Mouse (Mus musculus): Measurements from ENCODE around the gene Asic3. TPM values are rescaled to one million over a fixed set of nuclear protein-coding genes. Genes with fewer than 3 reads are reported as not detected.

The Asic3 gene
- polyA plus RNA-seq, 1 experiment from 2014 or later: 0.14 TPM

- Histone ChIP-seq H3K9me3 (ENCODE audit: control insufficient read depth, low read length) (no peaks in the 10 kb centered on the region), H3K36me3 (ENCODE audit: control insufficient read depth, insufficient read depth) (no peaks in the 10 kb centered on the region; the same call in 1 of the 2 replicates), H3K27ac (ENCODE audit: low read length) (no peak overlapping the region), H3K4me3 (replicated peaks; ENCODE audit: low read length) (no peak overlapping the region), H3K4me1 (replicated peaks; ENCODE audit: control insufficient read depth, insufficient read depth, low read length) (peaks cover 16% of the 10 kb centered on the region), H3K4me2 (ENCODE audit: low read length) (no peak overlapping the region), H3K27me3 (replicated peaks; ENCODE audit: control insufficient read depth, insufficient read depth, low read length) (no peaks in the 10 kb centered on the region), H3K9ac (replicated peaks; ENCODE audit: low read depth, low read length) (no peak overlapping the region)
- ATAC-seq: no peak
- WGBS: 91% methylated on average over 8 of the region's 8 CpGs
Measured at GRCm38 (mm10) chr5:24441187-24441586, 28.0 kb downstream of the Asic3 start.

DNA sequence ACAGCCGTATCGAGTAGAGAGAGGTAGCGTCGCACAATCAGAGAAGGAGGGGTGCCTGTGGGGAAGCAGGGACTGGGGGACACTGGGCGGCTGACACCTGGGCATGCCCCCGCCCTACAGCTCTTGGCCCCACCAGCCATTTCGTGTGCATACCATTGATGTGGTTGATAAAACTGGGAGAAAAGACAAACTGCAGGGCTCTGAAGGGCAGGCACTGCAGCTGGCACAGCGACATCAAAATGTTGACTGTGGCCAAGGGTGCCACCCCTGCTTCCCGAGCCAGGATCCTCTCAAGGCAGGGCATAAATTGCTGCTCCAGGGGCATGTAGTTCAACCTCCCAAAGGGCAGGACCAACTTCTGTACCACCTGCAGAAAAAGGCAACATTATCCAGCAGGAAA is 28.8 kb downstream of the Asic3 start:
- Histone ChIP-seq H3K36me3 (ENCODE audit: control insufficient read depth, insufficient read depth) (no peaks in the 10 kb centered on the region; the same call in 1 of the 2 replicates), H3K4me3 (replicated peaks; ENCODE audit: low read length) (no peak overlapping the region), H3K27ac (ENCODE audit: low read length) (no peak overlapping the region), H3K9me3 (ENCODE audit: control insufficient read depth, low read length) (no peaks in the 10 kb centered on the region), H3K9ac (replicated peaks; ENCODE audit: low read depth, low read length) (no peak overlapping the region), H3K4me1 (replicated peaks; ENCODE audit: control insufficient read depth, insufficient read depth, low read length) (peaks cover 21% of the 10 kb centered on the region), H3K4me2 (ENCODE audit: low read length) (no peak overlapping the region), H3K27me3 (replicated peaks; ENCODE audit: control insufficient read depth, insufficient read depth, low read length) (no peaks in the 10 kb centered on the region)
- ATAC-seq: no peak
- WGBS: 87% methylated on average over 9 of the region's 9 CpGs

GRCm38 (mm10) chr5:24443204-24443603 is 30.0 kb downstream of the Asic3 start:
- Histone ChIP-seq H3K4me1 (replicated peaks; ENCODE audit: control insufficient read depth, insufficient read depth, low read length) (peaks cover 30% of the 10 kb centered on the region), H3K27ac (ENCODE audit: low read length) (no peak overlapping the region), H3K36me3 (ENCODE audit: control insufficient read depth, insufficient read depth) (no peaks in the 10 kb centered on the region; the same call in 1 of the 2 replicates), H3K4me2 (ENCODE audit: low read length) (no peak overlapping the region), H3K9ac (replicated peaks; ENCODE audit: low read depth, low read length) (no peak overlapping the region), H3K4me3 (replicated peaks; ENCODE audit: low read length) (no peak overlapping the region), H3K9me3 (ENCODE audit: control insufficient read depth, low read length) (no peaks in the 10 kb centered on the region), H3K27me3 (replicated peaks; ENCODE audit: control insufficient read depth, insufficient read depth, low read length) (no peaks in the 10 kb centered on the region)
- WGBS: 89% methylated on average over 7 of the region's 7 CpGs
- ATAC-seq: no peak

- peak overlapping the region; percentile 96; the same call in 1 of the 2 replicates for H3K9ac ChIP-seq (replicated peaks; ENCODE audit: low read depth, low read length)
- no peaks in the 10 kb centered on the region for H3K27me3 ChIP-seq (replicated peaks; ENCODE audit: control insufficient read depth, insufficient read depth, low read length)
- peaks cover 30% of the 10 kb centered on the region for H3K4me1 ChIP-seq (replicated peaks; ENCODE audit: control insufficient read depth, insufficient read depth, low read length)
- H3K4me2 ChIP-seq (ENCODE audit: low read length): peak overlapping the region; percentile 77
- H3K36me3 ChIP-seq (ENCODE audit: control insufficient read depth, insufficient read depth): no peaks in the 10 kb centered on the region; the same call in 1 of the 2 replicates
- no peak for ATAC-seq
- 88% methylated on average over 12 of the region's 12 CpGs for WGBS
- H3K27ac ChIP-seq (ENCODE audit: low read length): no peak overlapping the region
- peak overlapping the region; percentile 77 for H3K4me3 ChIP-seq (replicated peaks; ENCODE audit: low read length)
- H3K9me3 ChIP-seq (ENCODE audit: control insufficient read depth, low read length): no peaks in the 10 kb centered on the region
Measured at GRCm38 (mm10) chr5:24443927-24444326, 30.7 kb downstream of the Asic3 start.

DNA sequence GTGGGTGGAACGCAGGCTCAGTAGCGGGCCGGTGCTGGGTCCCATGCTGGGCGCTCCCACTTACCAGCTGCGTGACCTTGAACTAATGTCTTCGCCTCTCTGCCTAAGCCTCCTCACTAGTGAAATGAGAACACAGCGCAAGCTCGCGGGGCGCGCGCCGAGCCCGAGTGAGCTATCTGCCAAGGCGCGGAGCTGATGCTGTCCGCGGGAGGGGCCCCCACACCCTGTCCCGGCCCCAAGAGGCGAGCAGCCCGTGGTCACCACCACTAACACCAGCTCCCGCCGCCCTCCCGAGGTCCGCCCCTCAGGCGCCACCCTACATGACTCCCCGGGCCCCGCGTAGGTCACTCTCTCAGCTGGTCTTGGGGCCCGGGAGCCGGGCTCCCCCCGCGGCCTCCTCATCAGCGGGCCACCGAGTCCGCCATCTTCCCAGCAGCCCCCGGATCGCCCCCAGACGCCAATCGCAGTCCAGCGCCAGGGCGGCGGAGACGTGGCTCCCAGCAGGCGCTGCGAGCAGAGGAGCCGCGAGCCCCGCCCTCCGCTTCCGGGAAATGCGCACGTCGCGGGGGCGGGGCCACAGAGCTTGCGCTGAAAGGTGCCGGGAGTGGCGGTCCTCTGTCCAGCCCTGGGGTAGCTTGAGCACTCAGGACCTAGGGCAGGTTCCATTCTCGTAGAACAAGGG is 31.7 kb downstream of the Asic3 start, which contains the start of gene Fastk:
Fastk (minus strand) TSS at position 542 of the 682 bp plus-strand sequence.
- peak; percentile 85 for ATAC-seq
- peaks cover 30% of the 10 kb centered on the region for H3K4me1 ChIP-seq (replicated peaks; ENCODE audit: control insufficient read depth, insufficient read depth, low read length)
- peak within 1 kb of the TSS; percentile 77 for H3K27ac ChIP-seq (ENCODE audit: low read length)
- H3K4me3 ChIP-seq (replicated peaks; ENCODE audit: low read length): peak within 1 kb of the TSS; percentile 77
- peak within 1 kb of the TSS; percentile 77 for H3K4me2 ChIP-seq (ENCODE audit: low read length)
- H3K27me3 ChIP-seq (replicated peaks; ENCODE audit: control insufficient read depth, insufficient read depth, low read length): no peaks in the 10 kb centered on the region
- WGBS: under 1% methylated on average over 60 of the region's 60 CpGs
- no peaks in the 10 kb centered on the region for H3K36me3 ChIP-seq (ENCODE audit: control insufficient read depth, insufficient read depth)
- no peaks in the 10 kb centered on the region for H3K9me3 ChIP-seq (ENCODE audit: control insufficient read depth, low read length)
- peak within 1 kb of the TSS; percentile 96 for H3K9ac ChIP-seq (replicated peaks; ENCODE audit: low read depth, low read length)

GRCm38 (mm10) chr5:24445428-24446080 is 32.4 kb downstream of the Asic3 start:
- H3K27me3 ChIP-seq (replicated peaks; ENCODE audit: control insufficient read depth, insufficient read depth, low read length): no peaks in the 10 kb centered on the region
- H3K4me3 ChIP-seq (replicated peaks; ENCODE audit: low read length): peak overlapping the region; percentile 77
- peak overlapping the region; percentile 77 for H3K4me2 ChIP-seq (ENCODE audit: low read length)
- no peaks in the 10 kb centered on the region for H3K9me3 ChIP-seq (ENCODE audit: control insufficient read depth, low read length)
- no peaks in the 10 kb centered on the region for H3K36me3 ChIP-seq (ENCODE audit: control insufficient read depth, insufficient read depth)
- peak overlapping the region; percentile 77 for H3K27ac ChIP-seq (ENCODE audit: low read length)
- H3K9ac ChIP-seq (replicated peaks; ENCODE audit: low read depth, low read length): peak overlapping the region; percentile 96
- no peak; the same call in 1 of the 2 replicates for ATAC-seq
- WGBS: 53% methylated on average over 20 of the region's 20 CpGs
- H3K4me1 ChIP-seq (replicated peaks; ENCODE audit: control insufficient read depth, insufficient read depth, low read length): peaks cover 30% of the 10 kb centered on the region

- Histone ChIP-seq H3K27me3 (replicated peaks; ENCODE audit: control insufficient read depth, insufficient read depth, low read length) (no peaks in the 10 kb centered on the region), H3K36me3 (ENCODE audit: control insufficient read depth, insufficient read depth) (no peaks in the 10 kb centered on the region), H3K4me1 (replicated peaks; ENCODE audit: control insufficient read depth, insufficient read depth, low read length) (peaks cover 34% of the 10 kb centered on the region), H3K27ac (ENCODE audit: low read length) (no peak overlapping the region), H3K4me3 (replicated peaks; ENCODE audit: low read length) (no peak overlapping the region), H3K9ac (replicated peaks; ENCODE audit: low read depth, low read length) (no peak overlapping the region), H3K4me2 (ENCODE audit: low read length) (no peak overlapping the region), H3K9me3 (ENCODE audit: control insufficient read depth, low read length) (no peaks in the 10 kb centered on the region)
- ATAC-seq: no peak
- 92% methylated on average over 7 of the region's 7 CpGs for WGBS
Measured at GRCm38 (mm10) chr5:24446630-24447029, 33.4 kb downstream of the Asic3 start.

- Histone ChIP-seq H3K4me3 (replicated peaks; ENCODE audit: low read length) (peak within 1 kb of the TSS; percentile 79), H3K4me1 (replicated peaks; ENCODE audit: control insufficient read depth, insufficient read depth, low read length) (peaks cover 34% of the 10 kb centered on the region), H3K4me2 (ENCODE audit: low read length) (peak within 1 kb of the TSS; percentile 82), H3K27ac (ENCODE audit: low read length) (no peak within 1 kb of the TSS), H3K9me3 (ENCODE audit: control insufficient read depth, low read length) (no peaks in the 10 kb centered on the region), H3K9ac (replicated peaks; ENCODE audit: low read depth, low read length) (peak within 1 kb of the TSS; percentile 81), H3K27me3 (replicated peaks; ENCODE audit: control insufficient read depth, insufficient read depth, low read length) (no peaks in the 10 kb centered on the region), H3K36me3 (ENCODE audit: control insufficient read depth, insufficient read depth) (no peaks in the 10 kb centered on the region)
- peak; percentile 39 for ATAC-seq
- WGBS: 2% methylated on average over 34 of the region's 34 CpGs
Measured at GRCm38 (mm10) chr5:24447624-24448298, 34.6 kb downstream of the Asic3 start, which contains the start of gene Tmub1. TSS of gene Tmub1 (minus strand) at chr5:24447854.
